Mouse (Mus musculus) embryonic facial prominence, embryonic 15.5 days (tissue): ENCODE data around the gene Slc44a1. TPM values are rescaled to one million over a fixed set of nuclear protein-coding genes. Genes with fewer than 3 reads are reported as not detected.

ENCODE experiments used
- ATAC-seq: fragments of 200-750 bp; cut with Nextera tagmentation; 2 replicates; pipeline ENCODE4 v1.8.0; 2017; ENCODE audit warnings: low read depth, moderate TSS enrichment; ENCODE audit not compliant: insufficient number of reproducible peaks, low FRiP score, low TSS enrichment
- H3K27ac ChIP-seq: fragments of 300-500 bp; sonication (generic); replicated peaks from 2 replicates; pipeline ENCODE4 v1.5.1; 2015; ENCODE audit warnings: mild to moderate bottlenecking, inconsistent platforms
- H3K27me3 ChIP-seq: fragments of 300-500 bp; sonication (generic); 2 replicates; pipeline ENCODE4 v1.6.1; 2015; ENCODE audit warnings: inconsistent platforms
- H3K36me3 ChIP-seq: fragments of 300-500 bp; sonication (generic); 2 replicates; pipeline ENCODE4 v1.6.1; 2015; ENCODE audit warnings: mild to moderate bottlenecking, inconsistent platforms
- H3K4me1 ChIP-seq: fragments of 300-500 bp; sonication (generic); 2 replicates; pipeline ENCODE4 v1.6.1; 2015; ENCODE audit warnings: inconsistent platforms
- H3K4me2 ChIP-seq: fragments of 300-500 bp; sonication (generic); replicated peaks from 2 replicates; pipeline ENCODE4 v1.6.1; 2015; ENCODE audit warnings: mild to moderate bottlenecking, inconsistent platforms
- H3K4me3 ChIP-seq: fragments of 300-500 bp; sonication (generic); replicated peaks from 2 replicates; pipeline ENCODE4 v1.5.1; 2015; ENCODE audit warnings: mild to moderate bottlenecking, inconsistent platforms
- H3K9ac ChIP-seq: fragments of 300-500 bp; sonication (generic); 2 replicates; pipeline ENCODE4 v1.6.1; 2015; ENCODE audit warnings: inconsistent platforms
- H3K9me3 ChIP-seq: fragments of 300-500 bp; sonication (generic); replicated peaks from 2 replicates; pipeline ENCODE4 v1.6.1; 2016; ENCODE audit warnings: inconsistent platforms
- WGBS: fragments of 180-500 bp; shearing (Covaris S2); methylation state at CpG from one replicate; pipeline ENCODE4 v1.1.7; 2015; 5-methylcytosine and 5-hydroxymethylcytosine counted together
- polyA plus RNA-seq: library from polyadenylated mRNA; unstranded; fragments of >200 nt; fragmentation: Nextera tagmentation; extraction: Ambion mirVana; gene quantifications from 2 replicates; pipeline ENCODE4 v1.2.1, GENCODE M21; 2015

The Slc44a1 gene
- polyA plus RNA-seq, 1 experiment from 2014 or later = 47.9 TPM

- no peak overlapping the region for H3K27ac ChIP-seq
- H3K27me3 ChIP-seq = no peaks in the 10 kb centered on the region
- whole genome bisulfite sequencing = 87% methylated on average over 11 of the region's 11 CpGs
- no peak overlapping the region for H3K4me3 ChIP-seq
- no peak overlapping the region for H3K9ac ChIP-seq
- no peaks in the 10 kb centered on the region for H3K4me1 ChIP-seq
- ATAC-seq = no peak
- no peaks in the 10 kb centered on the region for H3K9me3 ChIP-seq
- H3K36me3 ChIP-seq = peaks cover 10% of the 10 kb centered on the region; the same call in 1 of the 2 replicates
- H3K4me2 ChIP-seq = no peak overlapping the region
Observed at GRCm38 (mm10) chr4:53538600-53538999, 98.4 kb downstream of the Slc44a1 start.

GRCm38 (mm10) chr4:53539929-53540328, 99.7 kb downstream of the Slc44a1 start:
- H3K9me3 ChIP-seq = no peaks in the 10 kb centered on the region
- WGBS = 93% methylated on average over 11 of the region's 11 CpGs
- no peak overlapping the region for H3K4me3 ChIP-seq
- no peak overlapping the region for H3K27ac ChIP-seq
- no peaks in the 10 kb centered on the region for H3K27me3 ChIP-seq
- no peak overlapping the region for H3K4me2 ChIP-seq
- peaks cover 16% of the 10 kb centered on the region; the same call in 1 of the 2 replicates for H3K36me3 ChIP-seq
- ATAC-seq = no peak
- H3K9ac ChIP-seq = no peak overlapping the region
- no peaks in the 10 kb centered on the region for H3K4me1 ChIP-seq

GRCm38 (mm10) chr4:53543421-53543820, 103.2 kb downstream of the Slc44a1 start:
- Histone ChIP-seq H3K4me3 (no peak overlapping the region), H3K36me3 (peaks cover 29% of the 10 kb centered on the region; the same call in 1 of the 2 replicates), H3K4me2 (no peak overlapping the region), H3K9ac (no peak overlapping the region), H3K4me1 (no peaks in the 10 kb centered on the region), H3K27me3 (no peaks in the 10 kb centered on the region), H3K27ac (no peak overlapping the region), H3K9me3 (no peaks in the 10 kb centered on the region)
- WGBS = 88% methylated on average over 8 of the region's 8 CpGs
- ATAC-seq = no peak

- H3K9ac ChIP-seq = no peak overlapping the region
- H3K4me1 ChIP-seq = no peaks in the 10 kb centered on the region
- WGBS = 83% methylated on average over 1 of the region's 1 CpGs
- H3K36me3 ChIP-seq = peaks cover 29% of the 10 kb centered on the region; the same call in 1 of the 2 replicates
- H3K4me3 ChIP-seq = no peak overlapping the region
- H3K9me3 ChIP-seq = no peaks in the 10 kb centered on the region
- no peak overlapping the region for H3K27ac ChIP-seq
- ATAC-seq = no peak
- H3K27me3 ChIP-seq = no peaks in the 10 kb centered on the region
- H3K4me2 ChIP-seq = no peak overlapping the region
Observed at GRCm38 (mm10) chr4:53544889-53545288, 104.7 kb downstream of the Slc44a1 start.

- no peaks in the 10 kb centered on the region for H3K9me3 ChIP-seq
- no peak overlapping the region for H3K4me3 ChIP-seq
- ATAC-seq = no peak
- no peaks in the 10 kb centered on the region for H3K27me3 ChIP-seq
- no peak overlapping the region for H3K4me2 ChIP-seq
- H3K4me1 ChIP-seq = no peaks in the 10 kb centered on the region
- H3K9ac ChIP-seq = no peak overlapping the region
- no peak overlapping the region for H3K27ac ChIP-seq
- peaks cover 24% of the 10 kb centered on the region; the same call in 1 of the 2 replicates for H3K36me3 ChIP-seq
- 90% methylated on average over 5 of the region's 5 CpGs for WGBS
Observed at GRCm38 (mm10) chr4:53547381-53547780, 107.2 kb downstream of the Slc44a1 start.

- no peak overlapping the region for H3K4me2 ChIP-seq
- no peak overlapping the region for H3K27ac ChIP-seq
- WGBS = 68% methylated on average over 4 of the region's 4 CpGs
- peaks cover 23% of the 10 kb centered on the region; the same call in 1 of the 2 replicates for H3K36me3 ChIP-seq
- H3K9me3 ChIP-seq = no peaks in the 10 kb centered on the region
- no peaks in the 10 kb centered on the region for H3K4me1 ChIP-seq
- H3K27me3 ChIP-seq = no peaks in the 10 kb centered on the region
- H3K9ac ChIP-seq = no peak overlapping the region
- ATAC-seq = no peak
- no peak overlapping the region for H3K4me3 ChIP-seq
Observed at GRCm38 (mm10) chr4:53549375-53549774, 109.2 kb downstream of the Slc44a1 start.

GRCm38 (mm10) chr4:53564618-53565017, 124.4 kb downstream of the Slc44a1 start:
- WGBS = 70% methylated on average over 5 of the region's 5 CpGs
- ATAC-seq = no peak

GRCm38 (mm10) chr4:53567065-53567464, 126.9 kb downstream of the Slc44a1 start:
- 85% methylated on average over 1 of the region's 1 CpGs for WGBS
- Histone ChIP-seq H3K27ac (no peak overlapping the region), H3K4me3 (no peak overlapping the region), H3K9me3 (no peaks in the 10 kb centered on the region), H3K4me2 (no peak overlapping the region), H3K9ac (no peak overlapping the region), H3K27me3 (no peaks in the 10 kb centered on the region), H3K4me1 (no peaks in the 10 kb centered on the region), H3K36me3 (no peaks in the 10 kb centered on the region)
- no peak for ATAC-seq

More at GRCm38 (mm10) chr4:53564618-53565017, 124.4 kb downstream of the Slc44a1 start:
- Histone ChIP-seq H3K9me3 (no peaks in the 10 kb centered on the region), H3K4me3 (no peak overlapping the region), H3K4me2 (no peak overlapping the region), H3K9ac (no peak overlapping the region), H3K36me3 (peaks cover 9% of the 10 kb centered on the region; the same call in 1 of the 2 replicates), H3K27ac (no peak overlapping the region), H3K27me3 (no peaks in the 10 kb centered on the region), H3K4me1 (no peaks in the 10 kb centered on the region)

GRCm38 (mm10) chr4:53575558-53575957, 135.3 kb downstream of the Slc44a1 start:
- Histone ChIP-seq H3K9ac (no peak overlapping the region), H3K27ac (no peak overlapping the region), H3K36me3 (no peaks in the 10 kb centered on the region), H3K27me3 (no peaks in the 10 kb centered on the region), H3K4me1 (no peaks in the 10 kb centered on the region), H3K4me3 (no peak overlapping the region), H3K9me3 (no peaks in the 10 kb centered on the region), H3K4me2 (no peak overlapping the region)
- ATAC-seq = no peak
- 55% methylated on average over 2 of the region's 2 CpGs for whole genome bisulfite sequencing

GRCm38 (mm10) chr4:53587676-53588075, 147.5 kb downstream of the Slc44a1 start:
- Histone ChIP-seq H3K9ac (no peak overlapping the region), H3K27me3 (no peaks in the 10 kb centered on the region), H3K27ac (no peak overlapping the region), H3K4me3 (no peak overlapping the region), H3K36me3 (no peaks in the 10 kb centered on the region), H3K9me3 (no peaks in the 10 kb centered on the region), H3K4me2 (no peak overlapping the region), H3K4me1 (no peaks in the 10 kb centered on the region)
- ATAC-seq = no peak

- Histone ChIP-seq H3K36me3 (no peaks in the 10 kb centered on the region), H3K9ac (no peak overlapping the region), H3K27ac (no peak overlapping the region), H3K4me3 (no peak overlapping the region), H3K4me2 (no peak overlapping the region), H3K4me1 (no peaks in the 10 kb centered on the region), H3K27me3 (no peaks in the 10 kb centered on the region), H3K9me3 (no peaks in the 10 kb centered on the region)
- no peak for ATAC-seq
- 78% methylated on average over 1 of the region's 1 CpGs for WGBS
Observed at GRCm38 (mm10) chr4:53588936-53589335, 148.7 kb downstream of the Slc44a1 start.

- no peak overlapping the region for H3K9ac ChIP-seq
- H3K4me3 ChIP-seq = no peak overlapping the region
- no peak overlapping the region for H3K27ac ChIP-seq
- no peaks in the 10 kb centered on the region for H3K4me1 ChIP-seq
- no peaks in the 10 kb centered on the region for H3K36me3 ChIP-seq
- no peak for ATAC-seq
- H3K9me3 ChIP-seq = no peaks in the 10 kb centered on the region
- H3K4me2 ChIP-seq = no peak overlapping the region
- WGBS = 83% methylated on average over 4 of the region's 4 CpGs
- H3K27me3 ChIP-seq = no peaks in the 10 kb centered on the region
Observed at GRCm38 (mm10) chr4:53589466-53589865, 149.3 kb downstream of the Slc44a1 start.
